Mouse (Mus musculus) CD4-positive, CD25-positive, alpha-beta regulatory T cell, adult 2 months (primary cell): Measurements from ENCODE around the gene Tle2.

Experiments
- DNase-seq: peaks from one replicate; pipeline ENCODE4 v3.0.0-alpha.2; 2012; ENCODE audit warnings: low read depth, low spot score

The Tle2 gene

GRCm38 (mm10) chr10:81553807-81554755 lies 20.3 kb upstream of the Tle2 start:
- no peak for DNase-seq

GRCm38 (mm10) chr10:81556282-81556681 lies 18.1 kb upstream of the Tle2 start:
- peak; percentile 59 for DNase-seq

- no peak for DNase-seq
These were observed 16.9 kb upstream of the Tle2 start for GRCm38 (mm10) chr10:81557491-81557890.

GRCm38 (mm10) chr10:81559163-81559626 lies 15.2 kb upstream of the Tle2 start, which contains the start of gene Aes:
Gene Aes (plus strand): TSS chr10:81559488.
- DNase-seq: peak; percentile 87

- DNase-seq: peak; percentile 79
These were observed 14.5 kb upstream of the Tle2 start for GRCm38 (mm10) chr10:81559627-81560539.

- peak; percentile 94 for DNase-seq
These were observed 13.5 kb upstream of the Tle2 start for GRCm38 (mm10) chr10:81560719-81561459.

- DNase-seq: no peak
These were observed 11.9 kb upstream of the Tle2 start for GRCm38 (mm10) chr10:81562411-81562810.

GRCm38 (mm10) chr10:81563481-81563880 lies 10.9 kb upstream of the Tle2 start:
- no peak for DNase-seq

GRCm38 (mm10) chr10:81564216-81564615 lies 10.1 kb upstream of the Tle2 start:
- no peak for DNase-seq

- DNase-seq: peak; percentile 85
These were observed 9.6 kb upstream of the Tle2 start for GRCm38 (mm10) chr10:81564734-81565133.

GRCm38 (mm10) chr10:81565257-81566228 lies 8.8 kb upstream of the Tle2 start:
- no peak for DNase-seq

GRCm38 (mm10) chr10:81568381-81569191 lies 5.8 kb upstream of the Tle2 start:
- no peak for DNase-seq

GRCm38 (mm10) chr10:81569507-81570237 lies 4.7 kb upstream of the Tle2 start:
- no peak for DNase-seq

- peak; percentile 13 for DNase-seq
These were observed 4.0 kb upstream of the Tle2 start for GRCm38 (mm10) chr10:81570238-81570800.

GRCm38 (mm10) chr10:81570831-81571500 lies 3.4 kb upstream of the Tle2 start:
- peak; percentile 86 for DNase-seq

GRCm38 (mm10) chr10:81571501-81571876 lies 2.9 kb upstream of the Tle2 start:
- peak; percentile 91 for DNase-seq

GRCm38 (mm10) chr10:81572133-81572671 lies 2.2 kb upstream of the Tle2 start:
- DNase-seq: no peak
